Mouse (Mus musculus): ENCODE results near the gene Rad51b. TPM values are rescaled to one million over a fixed set of nuclear protein-coding genes. Genes with fewer than 3 reads are reported as not detected.

Rad51b gene
- total RNA-seq, 2 experiments from 2014 or later = 0.62 to 0.64 TPM

DNA sequence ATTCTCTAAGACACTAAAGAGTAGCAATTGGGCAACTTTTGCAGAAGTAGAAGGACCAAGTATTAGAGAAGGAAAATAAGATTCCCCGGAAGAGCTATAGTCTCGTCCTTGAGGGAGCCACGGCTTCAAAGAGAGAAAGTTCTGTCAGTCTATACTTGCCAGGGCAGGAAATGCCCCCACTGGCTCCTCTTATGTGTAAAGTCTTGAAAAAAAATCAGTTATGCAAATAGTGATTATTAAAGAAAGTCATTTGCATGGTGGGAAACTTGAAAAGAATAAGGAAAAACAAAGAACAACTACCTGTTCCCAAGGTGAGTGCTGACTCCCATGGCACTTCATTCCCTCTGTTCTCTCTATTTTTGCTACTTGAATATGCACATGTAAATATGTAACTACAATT is 140.5 kb downstream of the Rad51b start:
- no peak for DNase-seq

DNA sequence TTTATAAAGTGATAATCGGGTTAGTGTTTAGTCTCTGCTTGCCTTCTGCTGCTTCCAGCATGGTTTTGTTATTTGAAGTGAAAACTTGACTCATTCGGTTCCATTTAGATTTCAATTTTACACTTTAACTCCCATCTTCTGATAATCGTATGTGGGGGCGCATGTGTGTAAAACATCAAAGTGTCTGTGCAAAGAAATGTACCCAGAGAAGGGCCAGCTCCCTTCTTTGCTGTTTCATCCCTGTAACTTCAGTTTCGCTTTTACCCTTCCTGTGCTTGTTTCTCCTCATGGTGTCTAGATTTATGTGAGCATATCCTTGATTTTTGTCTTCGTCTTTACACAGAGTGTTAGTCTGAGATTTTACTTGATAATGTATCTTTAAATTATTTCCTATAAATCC is 142.9 kb downstream of the Rad51b start:
- DNase-seq = no peak

DNA sequence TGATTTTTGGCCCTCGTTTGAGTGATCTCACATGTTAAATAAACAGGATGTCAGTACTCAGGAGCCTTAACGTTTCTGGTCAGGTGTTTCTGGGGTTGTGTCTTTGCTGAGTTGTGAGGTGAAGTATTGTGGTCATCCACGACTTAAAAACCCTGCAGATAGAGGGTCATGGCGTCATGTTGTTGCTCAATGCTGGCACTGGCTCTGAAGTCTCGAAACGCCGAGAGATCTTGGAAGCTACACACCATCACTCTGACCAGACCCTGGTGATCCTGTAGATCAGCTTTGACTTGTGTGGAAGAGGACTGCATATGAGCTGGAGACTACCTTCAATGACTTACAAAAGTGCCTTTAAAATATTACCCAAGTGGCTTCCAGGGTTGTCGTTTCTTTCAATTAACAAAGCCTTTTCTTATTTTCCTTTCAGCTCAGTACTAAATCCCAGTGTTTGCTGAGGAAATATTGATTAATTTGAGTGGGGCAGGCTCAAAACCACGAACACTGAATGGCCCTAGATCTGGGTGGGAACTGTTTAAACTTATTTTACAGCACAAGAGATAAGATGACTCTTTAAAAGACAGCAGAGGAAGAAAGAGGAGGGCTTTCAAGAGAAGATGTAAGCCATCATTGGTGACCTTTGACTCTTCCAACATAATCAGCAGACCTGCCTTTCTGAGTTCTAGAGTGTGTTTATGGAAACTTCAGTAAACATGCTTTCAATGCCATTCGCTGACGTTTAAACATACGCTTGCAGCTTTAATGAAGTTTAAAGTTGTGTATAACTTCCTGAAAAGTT is 144.3 kb downstream of the Rad51b start:
- no peak for DNase-seq

DNA sequence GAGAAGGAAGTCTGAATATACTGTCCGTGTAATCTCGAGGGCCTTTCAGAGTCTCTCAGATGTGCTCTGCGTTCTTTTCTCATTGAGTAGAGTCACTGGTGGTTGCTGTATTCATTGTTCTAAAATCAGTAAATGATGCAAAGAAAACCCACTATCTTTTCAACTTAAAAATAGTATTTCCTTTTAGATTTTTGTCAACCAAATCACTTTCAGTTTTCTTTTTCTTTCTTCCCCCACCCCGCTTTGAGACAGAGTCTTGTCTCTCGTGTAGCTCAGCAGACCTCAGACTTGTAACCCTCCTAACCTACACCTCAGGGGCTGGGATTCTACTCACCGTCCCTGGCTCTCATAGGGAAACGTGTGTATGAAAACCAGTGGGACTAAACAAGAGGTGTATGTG is 145.0 kb downstream of the Rad51b start:
- no peak for DNase-seq

GRCm38 (mm10) chr12:79442836-79443390 is 145.8 kb downstream of the Rad51b start:
- no peak for DNase-seq

- no peak for DNase-seq
These were observed 147.6 kb downstream of the Rad51b start for GRCm38 (mm10) chr12:79444646-79445045.

DNA sequence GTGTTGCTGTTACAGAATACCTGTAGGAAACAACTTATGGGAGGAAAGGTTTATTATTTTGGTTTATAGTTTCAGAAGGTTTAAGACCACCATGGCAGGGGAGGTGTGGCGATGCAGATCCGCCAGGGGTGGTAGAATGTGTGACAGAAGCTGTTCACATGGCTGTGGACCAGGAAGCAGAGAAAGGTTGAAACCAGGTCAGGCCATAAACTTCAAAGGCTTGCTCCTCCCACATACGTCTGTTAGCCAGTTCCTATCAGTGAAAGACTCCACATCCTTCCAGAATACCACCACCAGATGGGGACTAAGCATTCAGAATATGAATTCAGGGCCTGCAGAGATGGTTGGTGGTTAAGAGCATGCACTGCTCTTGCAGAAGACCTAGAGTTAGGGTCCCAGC is 150.0 kb downstream of the Rad51b start:
- no peak for DNase-seq

- DNase-seq = no peak
These were observed 152.8 kb downstream of the Rad51b start for GRCm38 (mm10) chr12:79449817-79450411.

GRCm38 (mm10) chr12:79452882-79453281 is 155.8 kb downstream of the Rad51b start:
- DNase-seq = peak in 1 of 2 experiments; percentile 6

- DNase-seq = no peak
These were observed 156.9 kb downstream of the Rad51b start for GRCm38 (mm10) chr12:79454017-79454416.

DNA sequence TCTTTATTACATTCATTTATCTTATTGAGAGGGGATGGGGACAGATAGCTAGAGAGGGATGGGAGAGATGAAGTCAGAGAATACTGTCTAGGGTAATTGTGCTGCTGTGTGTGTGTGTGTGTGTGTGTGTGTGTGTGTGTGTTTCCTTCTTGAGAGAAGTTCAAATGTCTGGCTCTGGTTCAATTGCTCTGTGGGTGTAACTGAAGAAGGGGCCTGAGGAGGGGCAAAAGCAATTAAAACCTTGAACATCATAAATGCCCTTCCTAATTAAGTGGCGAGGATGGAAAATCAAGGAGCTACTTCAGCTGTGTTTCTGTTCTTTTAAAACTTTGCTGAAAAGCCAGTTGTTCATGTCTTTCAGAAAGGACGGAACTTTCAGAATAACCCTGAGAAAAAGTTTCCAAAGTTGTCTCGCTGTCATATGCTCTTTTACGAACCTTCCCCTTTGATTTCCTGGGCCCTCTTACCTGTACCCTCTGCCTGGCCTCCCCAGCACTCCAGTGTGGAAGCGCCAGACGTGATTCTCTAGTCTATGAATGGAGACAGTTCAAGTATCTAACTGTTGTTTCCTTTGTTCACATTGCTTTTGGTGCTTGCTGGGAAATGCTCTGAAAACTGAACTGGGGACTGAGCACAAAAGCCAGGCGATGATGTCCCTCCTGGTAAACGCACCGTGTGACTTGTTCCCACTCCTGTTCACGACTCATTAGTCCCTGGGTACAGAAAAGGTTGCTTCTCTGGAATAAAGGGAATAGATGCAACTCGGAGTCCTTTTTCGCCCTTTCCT is 158.2 kb downstream of the Rad51b start:
- no peak for DNase-seq

- DNase-seq = no peak
These were observed 158.7 kb downstream of the Rad51b start for GRCm38 (mm10) chr12:79455848-79456164.

DNA sequence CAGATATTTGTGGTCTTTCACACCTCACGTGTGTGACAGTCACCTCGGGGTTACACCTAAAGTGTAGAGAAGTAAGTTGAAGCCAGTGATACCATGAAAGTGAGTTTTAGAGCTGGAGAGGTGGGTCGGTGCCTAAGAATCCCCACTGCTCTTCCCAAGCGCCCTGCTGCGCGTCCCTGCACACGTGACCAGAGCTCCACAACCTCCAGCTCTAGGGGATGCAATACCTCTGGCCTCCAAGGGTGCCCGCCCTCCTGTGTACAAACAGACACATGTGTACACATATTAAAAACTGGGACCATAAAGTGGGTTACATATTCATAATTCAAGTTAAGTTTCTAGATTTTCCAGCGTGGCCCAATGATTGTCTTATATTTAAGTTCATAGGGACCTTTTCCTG is 159.2 kb downstream of the Rad51b start:
- DNase-seq = no peak

GRCm38 (mm10) chr12:79463371-79463770 is 166.3 kb downstream of the Rad51b start:
- DNase-seq = no peak

DNA sequence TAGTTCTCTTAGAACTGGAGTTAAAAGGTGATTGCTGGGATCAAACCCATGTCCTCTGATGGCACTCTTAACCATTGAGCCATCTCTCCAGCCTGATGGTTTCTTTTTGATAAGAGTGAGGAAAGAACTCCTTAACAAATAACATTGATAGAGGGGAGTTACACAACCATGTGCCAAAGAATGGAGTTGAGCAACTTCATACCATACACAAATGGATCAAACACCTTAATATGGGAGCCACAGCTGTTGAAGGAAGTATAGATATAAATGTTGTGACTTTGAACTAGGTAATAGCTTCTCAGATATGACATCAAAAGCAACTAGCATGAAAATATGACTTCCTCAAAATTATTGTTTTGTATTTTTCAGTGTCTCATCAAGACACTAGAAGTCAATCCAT is 173.0 kb downstream of the Rad51b start:
- DNase-seq = no peak

- peak in 1 of 2 experiments; percentile 36 for DNase-seq
These were observed 174.8 kb downstream of the Rad51b start for GRCm38 (mm10) chr12:79471868-79472267.

- no peak for DNase-seq
These were observed 179.4 kb downstream of the Rad51b start for GRCm38 (mm10) chr12:79476413-79477046.

DNA sequence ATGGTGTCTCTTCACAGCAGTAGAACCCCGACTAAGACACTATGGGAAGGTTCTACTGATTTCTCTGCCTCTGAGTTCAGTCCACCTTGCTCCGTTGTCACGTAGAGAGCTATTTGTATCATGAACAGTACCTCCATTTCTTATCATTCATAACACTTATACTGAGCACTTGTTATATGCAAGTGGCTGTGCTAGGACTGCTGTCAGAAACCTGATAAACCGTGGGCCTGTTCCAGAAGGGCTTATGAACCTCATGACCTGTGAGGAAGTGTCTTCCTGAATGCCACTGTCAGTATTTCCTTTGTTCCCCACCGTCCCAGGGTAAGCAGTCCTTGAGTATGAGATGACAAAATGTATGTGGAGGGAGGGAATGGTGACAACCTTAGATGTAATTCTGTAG is 181.7 kb downstream of the Rad51b start:
- no peak for DNase-seq

GRCm38 (mm10) chr12:79485501-79485900 is 188.4 kb downstream of the Rad51b start:
- no peak for DNase-seq

- DNase-seq = peak; percentile 58 to 68
These were observed 191.6 kb downstream of the Rad51b start for GRCm38 (mm10) chr12:79488590-79489242.

DNA sequence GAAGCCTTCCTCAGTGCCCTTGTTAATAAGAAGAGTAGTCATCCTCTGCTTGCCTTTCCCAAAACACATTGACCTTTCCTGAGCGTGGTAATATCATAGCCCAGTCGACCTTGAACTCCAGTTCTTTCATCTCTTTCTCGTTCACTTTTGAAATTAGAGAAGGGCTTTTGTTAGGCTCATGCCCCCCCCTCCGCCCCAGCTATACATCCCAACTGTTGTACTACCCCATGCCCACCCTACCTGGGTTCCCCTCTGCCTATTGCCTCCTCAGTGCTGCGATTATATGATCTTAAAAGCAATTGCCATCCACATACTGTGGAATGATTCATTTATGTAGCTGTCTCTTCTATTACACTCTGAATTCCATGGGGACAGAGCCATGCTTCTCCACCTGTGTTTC is 193.5 kb downstream of the Rad51b start:
- DNase-seq = no peak

DNA sequence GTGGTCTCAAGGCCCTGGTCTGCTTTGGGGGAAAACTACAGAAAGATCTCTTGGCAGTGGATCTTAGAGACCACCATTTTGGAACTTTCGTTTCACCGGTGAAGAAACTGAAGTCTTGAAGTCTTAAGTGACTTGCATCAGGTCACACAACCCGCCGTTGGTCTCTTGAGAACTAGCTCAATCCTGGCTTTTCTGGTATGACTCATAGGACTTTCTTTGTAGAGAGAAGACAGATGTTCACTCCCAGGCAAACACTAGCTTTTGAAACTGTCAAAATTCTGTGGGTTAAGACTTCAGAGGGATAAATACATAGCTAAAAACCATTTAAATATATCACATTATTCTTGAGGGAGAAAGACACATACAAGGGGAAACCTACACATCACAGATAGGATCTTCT is 195.1 kb downstream of the Rad51b start:
- no peak for DNase-seq
